Mouse (Mus musculus): ENCODE measurements around the gene Cog5. TPM values are rescaled to one million over a fixed set of nuclear protein-coding genes. Genes with fewer than 3 reads are reported as not detected.

The Cog5 gene
- total and polyA plus RNA-seq, 3 experiments = 34.8 to 42.7 (median 39.3) TPM

DNA sequence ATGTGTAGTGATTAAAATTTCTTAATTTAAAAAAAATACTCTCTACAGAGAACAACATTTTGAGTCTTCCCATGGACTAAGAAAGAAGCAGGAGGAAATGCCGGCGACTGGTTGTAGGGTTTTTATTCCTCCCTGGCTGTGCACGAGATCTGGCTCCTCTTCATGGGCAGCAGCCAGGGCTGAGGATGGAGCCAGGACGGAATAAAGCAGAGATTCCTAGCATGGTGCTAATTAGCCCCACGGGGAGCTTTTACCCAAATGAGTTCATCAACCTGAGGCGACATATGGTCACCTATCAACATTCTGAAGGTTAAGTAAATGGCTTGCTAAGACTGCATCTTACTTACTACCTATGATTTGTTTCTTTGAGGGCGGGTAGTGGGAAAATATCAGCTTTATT is 328.6 kb downstream of the Cog5 start:
- Histone ChIP-seq H3K4me2 (ENCODE audit: insufficient read depth, low read depth, poor library complexity, severe bottlenecking) (no peak overlapping the region), H3K27ac (ENCODE audit: insufficient read depth, low read depth) (no peak overlapping the region), H3K9ac (ENCODE audit: insufficient read depth, low read depth) (no peak overlapping the region), H3K4me3 (replicated peaks in 1 of 3; ENCODE audit: low read depth in 2 of 3, low read length in 2 of 3, poor library complexity in 1 of 3) (no peak overlapping the region), H3K27me3 (replicated peaks) (no peaks in the 10 kb centered on the region), H3K9me3 (replicated peaks; ENCODE audit: low read length) (no peaks in the 10 kb centered on the region), H3K36me3 (replicated peaks in 1 of 2; ENCODE audit: control insufficient read depth in 1 of 2, insufficient read depth in 1 of 2, low read length in 1 of 2) (no peaks in the 10 kb centered on the region), H3K4me1 (ENCODE audit: control insufficient read depth in 1 of 2, insufficient read depth in 2 of 2) (0 out of 4 replicates have a peak, but pooled peaks cover 0 to 4% of the 10 kb centered on the region in 2 experiments), H3K79me2 (replicated peaks; ENCODE audit: control insufficient read depth, extremely low read depth, insufficient read depth, poor library complexity, severe bottlenecking) (no peaks in the 10 kb centered on the region)
- dilution Hi-C loops (cut with MboI; ENCODE audit: extremely low pct_ligation_motif_present, extremely low pct_unique_long_range_greater_than_20kb, low sequenced_read_pairs) = no loop called here
- in situ Hi-C loops (cut with MboI; ENCODE audit: low pct_ligation_motif_present, low pct_unique_long_range_greater_than_20kb, low sequenced_read_pairs) = loop anchor here (10.0 kb wide), 1 partner anchor 72 kb away; no protein-coding TSS in a partner anchor
- no peak for DNase-seq (ENCODE audit: extremely low read depth)
- TF ChIP-seq CHD2 (IDR thresholded peaks at IDR 0.05; ENCODE audit: low read length) = no peak
- no peak for TF ChIP-seq TCF12 (IDR thresholded peaks at IDR 0.05; ENCODE audit: low read depth, low read length)
- no peak for TF ChIP-seq MYC (IDR thresholded peaks at IDR 0.05; ENCODE audit: low read depth, low read length)
- TF ChIP-seq HCFC1 (IDR thresholded peaks at IDR 0.05; ENCODE audit: low read depth, low read length) = no peak
- TF ChIP-seq UBTF (IDR thresholded peaks at IDR 0.05; ENCODE audit: low read depth, low read length) = no peak
- no peak for TF ChIP-seq KAT2A (IDR thresholded peaks at IDR 0.05; ENCODE audit: insufficient replicate concordance, low read length)
- TF ChIP-seq PAX5 (IDR thresholded peaks at IDR 0.05; ENCODE audit: low read length) = no peak
- TF ChIP-seq RCOR1 (conservative IDR thresholded peaks at IDR 0.05; ENCODE audit: low read depth, low read length) = no peak

DNA sequence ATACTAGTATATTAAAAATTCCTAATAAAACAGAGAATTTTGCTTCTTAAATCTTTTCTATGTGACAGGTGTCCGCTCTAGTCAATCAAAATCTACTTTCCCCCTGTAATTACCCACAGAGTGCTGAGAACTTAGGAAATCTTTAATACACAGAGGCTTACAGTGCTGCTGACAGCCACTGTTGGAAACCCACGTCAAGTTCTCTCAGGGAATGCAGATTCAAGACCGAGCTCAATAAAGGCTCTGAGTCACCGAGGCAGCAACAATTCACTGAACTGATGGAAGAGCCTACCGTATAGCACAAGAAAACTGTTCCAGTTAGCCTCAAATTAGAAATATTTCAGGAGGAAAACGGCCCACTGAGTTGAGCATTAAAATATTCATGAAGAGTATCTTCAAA is 329.1 kb downstream of the Cog5 start:
- dilution Hi-C loops (cut with MboI; ENCODE audit: extremely low pct_ligation_motif_present, extremely low pct_unique_long_range_greater_than_20kb, low sequenced_read_pairs) = no loop called here
- no peaks in the 10 kb centered on the region for H3K36me3 ChIP-seq (replicated peaks in 1 of 2; ENCODE audit: control insufficient read depth in 1 of 2, insufficient read depth in 1 of 2, low read length in 1 of 2)

DNA sequence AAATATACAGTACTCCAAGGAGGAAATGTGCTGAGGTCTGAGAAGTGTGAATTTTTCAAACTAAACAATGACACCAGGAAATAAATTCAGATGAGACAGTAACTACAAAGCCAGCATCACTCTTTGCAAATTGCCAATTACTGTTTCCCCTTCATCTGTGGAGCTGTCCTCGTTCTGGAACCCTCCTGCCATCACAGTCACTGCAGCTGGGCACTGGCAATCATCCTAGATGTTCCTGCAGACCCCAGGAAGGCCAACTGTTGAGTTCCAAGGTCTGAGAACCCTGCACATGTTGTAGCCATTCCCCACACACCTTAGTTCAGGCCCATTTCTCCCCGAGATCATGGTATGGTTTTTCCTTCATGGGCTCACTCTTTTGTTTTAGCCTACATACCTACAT is 329.5 kb downstream of the Cog5 start:
- Histone ChIP-seq H3K4me2 (ENCODE audit: insufficient read depth, low read depth, poor library complexity, severe bottlenecking) (no peak overlapping the region), H3K4me1 (ENCODE audit: control insufficient read depth in 1 of 2, insufficient read depth in 2 of 2) (no peaks in the 10 kb centered on the region), H3K4me3 (replicated peaks in 1 of 3; ENCODE audit: low read depth in 2 of 3, low read length in 2 of 3, poor library complexity in 1 of 3) (no peak overlapping the region), H3K9me3 (replicated peaks; ENCODE audit: low read length) (no peaks in the 10 kb centered on the region), H3K27me3 (replicated peaks) (no peaks in the 10 kb centered on the region), H3K36me3 (replicated peaks in 1 of 2; ENCODE audit: control insufficient read depth in 1 of 2, insufficient read depth in 1 of 2, low read length in 1 of 2) (no peaks in the 10 kb centered on the region), H3K79me2 (replicated peaks; ENCODE audit: control insufficient read depth, extremely low read depth, insufficient read depth, poor library complexity, severe bottlenecking) (no peaks in the 10 kb centered on the region), H3K9ac (ENCODE audit: insufficient read depth, low read depth) (no peak overlapping the region), H3K27ac (ENCODE audit: insufficient read depth, low read depth) (no peak overlapping the region)
- TF ChIP-seq ETS1 (conservative IDR thresholded peaks at IDR 0.05; ENCODE audit: low read depth, low read length) = no peak
- no peak for DNase-seq (ENCODE audit: extremely low read depth)
- dilution Hi-C loops (cut with MboI; ENCODE audit: extremely low pct_ligation_motif_present, extremely low pct_unique_long_range_greater_than_20kb, low sequenced_read_pairs) (no loop called here), in situ Hi-C loops (cut with MboI; ENCODE audit: low pct_ligation_motif_present, low pct_unique_long_range_greater_than_20kb, low sequenced_read_pairs) (loop anchor here (10.0 kb wide), 1 partner anchor 71 kb away; no protein-coding TSS in a partner anchor)

More for the DNA sequence above, 329.1 kb downstream of the Cog5 start:
- no peak for TF ChIP-seq ELF1 (IDR thresholded peaks at IDR 0.05; ENCODE audit: low read depth, low read length)
- TF ChIP-seq ZC3H11A (IDR thresholded peaks at IDR 0.05; ENCODE audit: low read depth, low read length) = no peak
- TF ChIP-seq KAT2A (IDR thresholded peaks at IDR 0.05; ENCODE audit: insufficient replicate concordance, low read length) = no peak
- TF ChIP-seq SIN3A (IDR thresholded peaks at IDR 0.05; ENCODE audit: low read length) = no peak
- TF ChIP-seq JUND (conservative IDR thresholded peaks at IDR 0.05; ENCODE audit: low read depth, low read length) = no peak
- TF ChIP-seq CHD2 (IDR thresholded peaks at IDR 0.05; ENCODE audit: low read length) = no peak
- TF ChIP-seq TCF12 (IDR thresholded peaks at IDR 0.05; ENCODE audit: low read depth, low read length) = no peak
- no peak for TF ChIP-seq NRF1 (IDR thresholded peaks at IDR 0.05; ENCODE audit: low read depth, low read length)
- no peak overlapping the region for H3K9ac ChIP-seq (ENCODE audit: insufficient read depth, low read depth)
- DNase-seq (ENCODE audit: extremely low read depth) = no peak
- no peak overlapping the region for H3K4me2 ChIP-seq (ENCODE audit: insufficient read depth, low read depth, poor library complexity, severe bottlenecking)
- in situ Hi-C loops (cut with MboI; ENCODE audit: low pct_ligation_motif_present, low pct_unique_long_range_greater_than_20kb, low sequenced_read_pairs) = loop anchor here (10.0 kb wide), 1 partner anchor 71 kb away; no protein-coding TSS in a partner anchor
- H3K4me3 ChIP-seq (replicated peaks in 1 of 3; ENCODE audit: low read depth in 2 of 3, low read length in 2 of 3, poor library complexity in 1 of 3) = no peak overlapping the region
- no peaks in the 10 kb centered on the region for H3K4me1 ChIP-seq (ENCODE audit: control insufficient read depth in 1 of 2, insufficient read depth in 2 of 2)
- H3K9me3 ChIP-seq (replicated peaks; ENCODE audit: low read length) = no peaks in the 10 kb centered on the region
- H3K79me2 ChIP-seq (replicated peaks; ENCODE audit: control insufficient read depth, extremely low read depth, insufficient read depth, poor library complexity, severe bottlenecking) = no peaks in the 10 kb centered on the region
- no peak overlapping the region for H3K27ac ChIP-seq (ENCODE audit: insufficient read depth, low read depth)
- no peaks in the 10 kb centered on the region for H3K27me3 ChIP-seq (replicated peaks)

Measured in CH12.LX (cell line).